Mouse (Mus musculus): ENCODE measurements around the gene Tmcc3.

- no peak for TF ChIP-seq POLR2A (IDR thresholded peaks at IDR 0.05; ENCODE audit: borderline replicate concordance, low read depth, low read length)
- no peak for TF ChIP-seq CTCF (IDR thresholded peaks at IDR 0.05; ENCODE audit: low read depth, low read length)
These were observed 210.0 kb downstream of the Tmcc3 start for GRCm38 (mm10) chr10:94521776-94522175.

Data from bone marrow macrophage, adult 2 months (primary cell).